Mouse (Mus musculus) small intestine, adult 2 months (tissue): Measurements from ENCODE around the gene Gm45753. TPM values are rescaled to one million over a fixed set of nuclear protein-coding genes. Genes with fewer than 3 reads are reported as not detected.

Experiments used
- H3K27ac ChIP-seq: fragments of 200-500 bp; 2 replicates; pipeline ENCODE4 v1.5.1; 2012; ENCODE audit warnings: low read depth, low read length, control low read depth, inconsistent platforms; ENCODE audit not compliant: insufficient read depth
- H3K27me3 ChIP-seq: fragments of 200-500 bp; 2 replicates; pipeline ENCODE4 v1.6.1; 2012; ENCODE audit warnings: mild to moderate bottlenecking, moderate library complexity, low read length, inconsistent platforms; ENCODE audit not compliant: control insufficient read depth, insufficient read depth
- H3K36me3 ChIP-seq: fragments of 200-500 bp; 2 replicates; pipeline ENCODE4 v1.6.1; 2012; ENCODE audit warnings: mild to moderate bottlenecking, low read length, control low read depth, inconsistent platforms; ENCODE audit not compliant: control insufficient read depth, insufficient read depth
- H3K4me1 ChIP-seq: fragments of 200-500 bp; 2 replicates; pipeline ENCODE4 v1.6.1; 2012; ENCODE audit warnings: low read length, inconsistent platforms, mixed read lengths; ENCODE audit not compliant: control insufficient read depth, insufficient read depth, insufficient read length
- H3K4me3 ChIP-seq: fragments of 200-500 bp; 2 replicates; pipeline ENCODE4 v1.5.1; 2012; ENCODE audit warnings: low read depth, mild to moderate bottlenecking, control low read depth, inconsistent platforms, low read length, moderate library complexity
- CTCF ChIP-seq: fragments of 200-500 bp; IDR thresholded peaks from 2 replicates; pipeline ENCODE4 v1.5.1; 2012; ENCODE audit warnings: low read depth, mild to moderate bottlenecking, control low read depth, inconsistent platforms, low read length, moderate library complexity, mixed read lengths; ENCODE audit not compliant: insufficient replicate concordance, insufficient read length; ENCODE audit errors: extremely low read depth
- POLR2A ChIP-seq: fragments of 200-500 bp; IDR thresholded peaks from 2 replicates; pipeline ENCODE4 v1.6.1; 2012; ENCODE audit warnings: low read depth, mild to moderate bottlenecking, control low read depth, inconsistent platforms, low read length, moderate library complexity
- WGBS: fragments of 180-500 bp; shearing (Covaris S2); methylation state at CpG from one replicate; pipeline ENCODE4 v1.1.7; 2018; 5-methylcytosine and 5-hydroxymethylcytosine counted together
- polyA plus RNA-seq: library from polyadenylated mRNA; depleted of rRNA; stranded (reverse); fragments of >200 nt; gene quantifications from 2 replicates; pipeline ENCODE4 v1.2.3, GENCODE M21; 2012

Gene Gm45753
- polyA plus RNA-seq, 1 experiment, result not detected

DNA sequence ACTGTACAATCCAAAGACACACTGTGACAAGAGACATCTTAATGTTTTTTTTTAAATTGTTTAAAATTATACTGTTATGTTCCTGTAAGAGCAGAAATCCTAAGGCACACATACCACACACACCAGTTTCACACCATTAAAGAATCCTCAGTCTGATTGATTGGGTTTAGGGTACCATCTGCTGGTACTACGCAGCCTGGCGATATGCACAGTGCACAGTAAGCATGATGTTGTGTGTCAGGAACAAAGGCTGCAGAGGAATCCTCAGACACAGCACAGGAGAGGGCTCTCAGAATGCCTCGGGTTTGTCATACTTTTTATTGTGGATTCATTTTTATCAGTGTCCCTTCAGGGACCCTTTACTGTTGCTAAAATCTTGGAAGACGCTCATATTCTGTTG lies 33.9 kb downstream of the Gm45753 start:
- WGBS, result 82% methylated on average over 4 of the region's 4 CpGs

DNA sequence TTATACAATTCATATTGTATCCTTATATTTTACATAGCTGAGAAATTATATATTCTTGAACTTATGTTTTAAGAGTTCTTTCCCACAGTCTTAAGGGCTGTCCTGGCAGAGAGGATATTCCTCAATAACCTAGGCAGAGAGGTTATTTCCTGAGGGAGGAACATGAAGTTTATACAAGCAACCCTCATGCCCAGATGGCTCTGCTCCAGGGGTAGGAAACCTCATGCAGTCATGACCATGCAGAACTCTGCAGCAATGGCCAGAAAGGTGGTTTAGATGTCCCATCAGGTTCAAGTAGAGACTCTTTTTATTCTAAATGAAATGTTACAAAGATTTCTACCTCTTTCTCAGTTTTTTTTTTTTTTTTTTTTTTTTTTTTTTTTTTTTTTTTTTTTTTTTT lies 39.2 kb downstream of the Gm45753 start:
- Histone ChIP-seq H3K27me3 (no peaks in the 10 kb centered on the region), H3K27ac (no peak overlapping the region), H3K4me1 (peaks cover 7% of the 10 kb centered on the region; the same call in 1 of the 2 replicates), H3K4me3 (no peak overlapping the region), H3K36me3 (no peaks in the 10 kb centered on the region)
- TF ChIP-seq CTCF (no peak), POLR2A (no peak)

More for the DNA sequence above, 33.9 kb downstream of the Gm45753 start:
- H3K27me3 ChIP-seq, result no peaks in the 10 kb centered on the region
- H3K27ac ChIP-seq, result no peak overlapping the region
- no peaks in the 10 kb centered on the region for H3K36me3 ChIP-seq
- TF ChIP-seq CTCF (no peak), POLR2A (no peak)
- no peaks in the 10 kb centered on the region for H3K4me1 ChIP-seq
- H3K4me3 ChIP-seq, result no peak overlapping the region

DNA sequence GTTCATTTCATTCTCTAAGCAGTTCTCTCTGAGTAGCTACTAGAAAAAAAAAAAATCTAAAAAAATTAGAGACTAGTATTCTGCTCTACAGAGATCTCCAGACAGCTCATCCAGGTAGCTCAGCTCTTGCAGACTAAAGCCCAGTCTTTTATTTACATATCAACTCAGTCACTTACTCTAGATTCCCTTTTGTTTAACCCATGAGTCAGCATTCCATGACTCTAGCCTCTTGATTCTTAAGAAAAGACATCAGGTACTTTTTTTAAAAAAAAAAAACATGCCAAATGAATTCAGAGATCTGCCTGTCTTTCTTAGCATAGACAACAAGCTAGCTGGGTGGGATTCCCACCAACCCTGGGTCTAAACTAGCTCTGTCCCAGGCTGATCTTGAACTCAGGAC lies 39.8 kb downstream of the Gm45753 start:
- Histone ChIP-seq H3K27me3 (no peaks in the 10 kb centered on the region), H3K4me1 (peaks cover 7% of the 10 kb centered on the region; the same call in 1 of the 2 replicates), H3K36me3 (no peaks in the 10 kb centered on the region), H3K4me3 (no peak overlapping the region), H3K27ac (no peak overlapping the region)
- no peak for TF ChIP-seq CTCF
- TF ChIP-seq POLR2A, result no peak

DNA sequence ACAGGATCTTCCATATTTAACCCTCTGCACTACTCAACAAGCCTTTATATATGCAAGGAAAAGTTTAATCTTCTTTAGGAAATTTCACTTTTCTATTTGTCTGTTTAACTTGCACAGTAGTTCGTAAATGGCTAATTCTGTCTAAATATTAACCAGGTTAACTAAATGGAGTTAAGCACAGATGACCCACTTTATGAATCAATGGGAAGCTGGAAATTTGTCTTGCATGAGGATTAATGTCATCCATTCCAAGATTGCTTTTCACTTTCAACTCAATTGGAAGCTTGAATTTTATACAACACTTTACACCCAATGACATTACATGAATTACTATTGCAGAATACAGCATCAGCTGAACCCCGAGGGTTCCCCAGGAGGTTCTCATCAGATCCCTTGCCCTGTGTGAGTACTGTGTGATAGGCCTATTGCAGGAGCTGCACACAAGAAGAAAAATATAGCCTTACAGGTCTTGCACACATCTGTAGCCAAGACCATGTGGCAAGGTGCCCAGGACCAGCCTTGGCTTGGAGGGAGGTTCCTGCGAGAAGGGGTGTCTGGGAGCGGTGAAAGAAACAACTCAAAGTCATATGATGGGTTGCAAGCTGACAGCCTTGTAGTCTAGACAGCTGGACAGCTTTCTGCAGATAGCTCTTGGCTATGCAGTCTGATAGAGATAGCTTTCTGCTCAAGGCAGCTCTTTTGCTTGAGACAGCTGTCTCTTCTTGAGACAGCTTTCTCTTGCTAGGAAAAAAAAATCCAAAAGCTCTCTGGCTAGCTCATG lies 40.5 kb downstream of the Gm45753 start:
- H3K4me1 ChIP-seq, result peaks cover 7% of the 10 kb centered on the region; the same call in 1 of the 2 replicates
- WGBS, result 41% methylated on average over 4 of the region's 4 CpGs
- no peaks in the 10 kb centered on the region for H3K36me3 ChIP-seq
- TF ChIP-seq POLR2A (no peak), CTCF (no peak)
- H3K4me3 ChIP-seq, result no peak overlapping the region
- H3K27ac ChIP-seq, result no peak overlapping the region
- no peaks in the 10 kb centered on the region for H3K27me3 ChIP-seq

DNA sequence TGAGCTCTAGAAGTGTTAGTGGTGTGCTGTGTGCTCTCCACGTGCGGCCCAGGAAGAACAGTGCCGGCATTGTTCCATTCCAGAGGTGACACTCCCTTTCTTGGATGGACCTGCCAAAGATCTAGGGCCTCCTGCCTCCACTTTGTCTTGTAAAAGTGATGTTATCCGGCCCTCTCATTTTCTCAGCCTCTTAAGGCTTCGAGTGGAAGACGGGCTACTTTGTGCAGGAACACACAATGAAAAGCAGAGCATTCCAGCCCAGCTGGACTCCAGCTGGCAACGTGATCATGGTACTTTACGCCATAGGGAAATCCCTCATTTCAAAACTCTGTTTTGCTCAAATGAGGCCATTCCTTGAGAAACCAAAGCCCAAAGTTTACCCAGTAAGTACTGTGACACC lies 41.3 kb downstream of the Gm45753 start:
- Histone ChIP-seq H3K4me3 (no peak overlapping the region), H3K27ac (no peak overlapping the region), H3K4me1 (peaks cover 7% of the 10 kb centered on the region; the same call in 1 of the 2 replicates), H3K27me3 (no peaks in the 10 kb centered on the region), H3K36me3 (no peaks in the 10 kb centered on the region)
- no peak for TF ChIP-seq CTCF
- TF ChIP-seq POLR2A, result no peak
- WGBS, result 30% methylated on average over 8 of the region's 8 CpGs

DNA sequence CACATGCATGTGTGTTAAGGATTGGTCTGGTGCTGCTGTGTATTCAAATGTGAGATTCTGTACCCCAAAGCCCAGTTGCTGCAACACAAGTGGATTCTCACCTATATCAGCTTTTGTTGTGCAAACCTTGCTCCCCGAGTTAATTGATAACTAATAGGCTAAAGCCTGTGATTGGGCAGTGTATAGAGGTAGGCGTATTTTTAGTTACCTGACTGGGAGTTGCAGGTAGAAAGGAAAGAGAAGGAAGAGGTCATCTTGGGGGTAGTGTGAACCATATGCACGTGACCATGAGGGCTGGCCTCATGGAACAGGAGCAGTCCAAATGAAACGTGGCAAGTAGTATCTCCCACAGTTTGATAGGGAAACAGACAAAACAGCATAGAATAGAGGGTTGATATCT lies 43.3 kb downstream of the Gm45753 start:
- 28% methylated on average over 4 of the region's 4 CpGs for WGBS
- no peak for TF ChIP-seq CTCF
- no peak for TF ChIP-seq POLR2A
- H3K4me3 ChIP-seq, result no peak overlapping the region
- H3K4me1 ChIP-seq, result peaks cover 7% of the 10 kb centered on the region; the same call in 1 of the 2 replicates
- H3K36me3 ChIP-seq, result no peaks in the 10 kb centered on the region
- H3K27ac ChIP-seq, result no peak overlapping the region
- H3K27me3 ChIP-seq, result no peaks in the 10 kb centered on the region

DNA sequence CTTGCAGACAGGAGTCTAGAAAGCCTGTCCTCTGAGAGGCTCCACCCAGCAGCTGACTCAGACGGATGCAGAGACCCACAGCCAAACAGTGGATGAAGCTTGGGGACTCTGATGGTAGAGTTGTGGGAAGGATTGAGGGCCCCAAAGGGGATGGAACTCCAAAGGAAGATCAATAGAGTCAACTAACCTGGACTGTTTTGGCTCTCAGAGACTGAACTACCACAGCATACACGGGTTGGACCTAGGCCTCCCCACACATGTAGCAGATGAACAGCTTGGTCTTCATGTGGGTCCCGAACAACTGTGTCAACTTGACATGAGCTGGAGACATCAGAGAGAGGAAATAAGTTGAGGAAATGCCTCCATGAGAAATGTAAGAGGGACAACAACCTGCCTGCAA lies 45.4 kb downstream of the Gm45753 start:
- H3K4me1 ChIP-seq, result peaks cover 5% of the 10 kb centered on the region; the same call in 1 of the 2 replicates
- H3K27ac ChIP-seq, result no peak overlapping the region
- no peaks in the 10 kb centered on the region for H3K36me3 ChIP-seq
- WGBS, result 86% methylated on average over 3 of the region's 3 CpGs
- TF ChIP-seq CTCF, result no peak
- TF ChIP-seq POLR2A, result no peak
- H3K4me3 ChIP-seq, result no peak overlapping the region
- H3K27me3 ChIP-seq, result no peaks in the 10 kb centered on the region
